Mouse (Mus musculus): ENCODE data around the gene Ell3.
"Not testable (repeated sequence)": the region's sequence is repeated elsewhere in the genome, so short reads cannot be mapped to it uniquely, and the experiment has no call there.

Ell3 gene

DNA sequence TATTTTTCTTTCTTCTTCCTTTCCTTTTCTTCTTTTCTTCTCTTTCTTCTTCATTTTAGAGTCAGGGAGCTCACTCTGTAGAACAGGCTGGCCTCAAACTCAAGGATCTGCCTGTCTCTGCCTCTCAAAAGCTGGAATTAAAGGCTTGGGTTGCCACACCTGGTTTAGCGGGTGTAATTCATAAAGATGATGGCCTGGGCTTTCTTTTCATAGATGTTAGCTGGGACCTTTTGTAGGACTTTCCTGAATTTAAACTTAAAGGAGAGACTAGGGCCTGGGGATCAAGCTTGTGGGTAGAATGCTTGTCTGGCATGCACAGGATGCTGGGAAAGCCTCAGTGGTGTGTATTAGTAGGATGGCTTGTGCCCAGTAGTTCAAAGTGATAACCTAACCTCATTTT, at the start of gene Ell3:
Gene Ell3 (minus strand): TSS at position 101 of the 400 bp plus-strand sequence.
- no peak for DNase-seq

GRCm38 (mm10) chr2:121484403-121484802, 40.3 kb upstream of the Ell3 start:
- not testable (repeated sequence) for DNase-seq

DNA sequence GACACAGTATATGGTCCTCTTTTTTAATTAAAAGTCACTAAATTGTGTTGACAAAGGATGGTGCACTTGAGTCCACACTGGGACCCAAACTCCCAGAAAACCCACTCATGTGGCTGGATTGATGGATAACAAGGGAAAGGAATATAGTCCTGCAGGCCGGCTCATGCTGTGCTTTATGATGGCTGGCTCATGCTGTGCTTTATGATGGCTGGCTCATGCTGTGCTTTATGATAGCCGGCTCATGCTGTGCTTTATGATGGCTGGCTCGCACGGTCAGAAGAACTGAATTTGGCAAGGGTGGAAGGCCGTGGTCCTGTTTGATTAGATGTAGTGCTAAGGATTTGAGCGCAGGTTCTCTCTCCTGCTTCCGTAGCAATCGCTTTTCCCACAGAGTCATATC, 39.5 kb upstream of the Ell3 start:
- DNase-seq, result no peak

GRCm38 (mm10) chr2:121480916-121481315, 36.8 kb upstream of the Ell3 start:
- not testable (repeated sequence) for DNase-seq

GRCm38 (mm10) chr2:121480498-121480897, 36.4 kb upstream of the Ell3 start:
- DNase-seq, result peak; percentile 43

DNA sequence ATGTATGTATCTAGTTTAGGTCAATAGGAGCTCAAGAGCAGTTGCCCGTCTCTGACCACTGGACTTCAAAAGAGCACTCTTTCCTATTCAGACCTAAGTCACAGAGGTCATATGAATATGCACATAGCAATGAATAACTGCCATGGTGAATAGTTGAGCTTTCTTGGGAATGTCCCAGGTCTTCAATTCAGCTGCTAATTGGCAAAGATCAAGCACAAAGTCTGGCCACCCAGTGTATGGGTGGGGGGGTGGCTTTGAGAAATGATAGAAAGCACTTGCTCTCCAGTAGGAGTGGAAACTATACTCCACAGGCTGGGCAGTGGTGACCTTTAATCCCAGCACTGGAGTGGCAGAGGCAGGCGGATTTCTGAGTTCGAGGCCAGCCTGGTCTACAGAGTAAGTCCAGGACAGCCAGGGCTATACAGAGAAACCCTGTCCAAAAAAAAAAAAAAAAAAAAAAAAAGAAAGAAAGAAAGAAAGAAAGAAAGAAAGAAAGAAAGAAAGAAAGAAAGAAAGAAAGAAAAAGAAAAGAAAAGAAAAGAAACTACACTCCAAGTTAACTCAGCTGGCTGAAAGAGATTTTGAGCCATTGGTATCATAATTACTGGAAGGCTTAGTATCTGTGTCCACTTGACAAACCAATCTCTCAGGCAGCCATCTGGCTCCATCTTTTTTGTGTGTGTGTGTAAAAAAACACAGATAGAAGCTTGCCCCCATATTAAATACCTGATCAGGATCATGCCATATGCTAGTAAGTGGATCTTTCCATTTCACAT, 33.6 kb upstream of the Ell3 start:
- DNase-seq, result no peak

DNA sequence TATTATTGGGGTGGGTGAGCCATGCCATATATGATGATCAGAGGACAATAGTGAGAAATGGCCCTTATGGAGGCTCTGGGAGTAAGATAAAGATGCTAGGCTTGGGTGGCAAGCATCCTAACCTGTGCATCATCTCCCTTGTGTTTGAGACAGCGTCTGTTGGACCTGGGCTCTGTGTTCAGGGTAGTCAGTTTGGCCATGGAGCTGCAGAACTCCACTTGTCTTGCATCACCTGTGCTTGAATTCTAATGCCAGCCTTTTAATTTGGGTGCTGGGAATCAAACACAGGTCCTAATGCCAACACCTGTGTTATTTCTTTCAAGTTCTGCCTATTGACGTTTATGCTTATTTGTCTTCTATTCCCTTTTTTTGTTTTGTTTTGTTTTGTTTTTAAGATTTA, 31.2 kb upstream of the Ell3 start:
- DNase-seq, result not testable (repeated sequence)

DNA sequence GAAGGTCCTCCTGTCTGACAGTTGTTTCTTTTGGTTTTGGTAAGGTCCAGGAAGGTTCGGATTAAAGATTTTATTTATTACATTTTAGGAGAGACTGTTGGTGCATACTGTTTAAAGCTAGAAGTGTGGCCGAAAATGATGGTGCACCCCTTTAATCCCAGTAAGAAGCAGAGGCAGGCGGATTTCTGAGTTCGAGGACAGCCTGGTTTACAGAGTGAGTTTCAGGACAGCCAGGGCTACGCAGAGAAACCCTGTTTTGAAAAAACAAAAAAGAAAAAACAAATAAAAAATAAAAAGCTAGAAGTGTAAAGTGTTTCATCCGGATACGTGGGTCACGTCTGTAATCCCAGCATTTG, 30.1 kb upstream of the Ell3 start:
- no peak for DNase-seq

- peak; percentile 95 for DNase-seq
Observed at GRCm38 (mm10) chr2:121473301-121474179, 29.5 kb upstream of the Ell3 start, which contains the start of gene Mfap1b. Gene Mfap1b (minus strand): TSS chr2:121474067.

DNA sequence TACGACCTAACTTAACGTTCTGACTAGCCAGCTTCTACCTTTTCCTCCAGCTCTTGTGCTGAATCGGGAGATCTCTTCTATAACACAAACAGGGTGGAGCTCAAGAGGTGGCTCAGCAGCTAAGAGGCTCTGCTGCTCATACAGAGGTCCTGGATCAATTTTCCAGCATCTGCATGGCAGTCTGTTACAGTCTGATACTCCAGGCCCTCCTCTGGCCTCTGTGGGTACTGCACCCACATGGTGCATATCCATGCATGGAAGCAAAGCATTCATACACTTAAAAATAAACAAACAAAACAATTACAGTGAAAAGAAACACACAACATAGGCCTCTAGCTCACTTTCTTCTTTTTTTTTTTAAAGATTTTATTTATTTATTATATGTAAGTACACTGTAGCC, 28.7 kb upstream of the Ell3 start:
- DNase-seq, result not testable (repeated sequence)

- DNase-seq, result not testable (repeated sequence)
Observed at GRCm38 (mm10) chr2:121468982-121469381, 24.9 kb upstream of the Ell3 start.

DNA sequence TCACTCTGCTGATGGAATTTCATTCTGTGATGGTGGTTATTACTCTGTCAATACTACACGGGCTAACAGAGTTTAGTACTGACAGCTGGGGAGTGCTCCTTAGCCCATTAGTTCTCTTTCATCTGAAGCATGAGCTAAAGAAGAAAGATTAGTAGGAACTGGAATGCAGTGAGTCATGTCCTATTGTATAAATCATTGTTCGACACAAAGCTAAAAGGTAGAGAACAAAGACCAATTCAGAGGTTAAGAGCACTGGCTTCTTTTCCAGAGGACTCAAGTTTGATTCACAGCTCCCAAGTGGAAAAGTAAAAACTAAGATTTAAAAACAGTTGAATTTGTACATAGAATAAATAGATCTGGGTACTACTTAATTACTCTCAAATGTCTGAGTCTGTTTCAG, 16.0 kb upstream of the Ell3 start:
- DNase-seq, result no peak

GRCm38 (mm10) chr2:121456692-121457642, 12.9 kb upstream of the Ell3 start, which contains the start of gene Serinc4:
Gene Serinc4 (minus strand): TSS chr2:121456781.
- peak; percentile 92 for DNase-seq

DNA sequence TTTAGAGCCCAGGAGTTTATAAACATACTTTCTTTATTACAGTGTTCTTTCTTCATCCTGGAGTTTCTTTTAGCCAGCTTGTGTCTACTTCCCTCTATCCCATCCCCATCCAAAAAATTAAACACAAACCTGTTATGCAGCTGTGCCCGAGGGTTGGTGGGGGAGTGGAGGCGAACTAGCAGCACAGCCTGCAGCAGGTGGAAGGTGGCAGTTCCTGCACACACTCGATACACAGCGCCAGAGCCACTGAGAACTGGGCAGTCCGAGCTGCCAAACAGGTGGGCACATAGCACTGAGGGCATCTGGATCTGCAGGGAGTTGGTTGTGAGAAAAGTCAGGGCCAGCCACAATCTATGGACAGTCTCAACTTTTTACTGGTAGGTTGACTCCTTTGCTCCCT, 11.5 kb upstream of the Ell3 start:
- DNase-seq, result no peak

DNA sequence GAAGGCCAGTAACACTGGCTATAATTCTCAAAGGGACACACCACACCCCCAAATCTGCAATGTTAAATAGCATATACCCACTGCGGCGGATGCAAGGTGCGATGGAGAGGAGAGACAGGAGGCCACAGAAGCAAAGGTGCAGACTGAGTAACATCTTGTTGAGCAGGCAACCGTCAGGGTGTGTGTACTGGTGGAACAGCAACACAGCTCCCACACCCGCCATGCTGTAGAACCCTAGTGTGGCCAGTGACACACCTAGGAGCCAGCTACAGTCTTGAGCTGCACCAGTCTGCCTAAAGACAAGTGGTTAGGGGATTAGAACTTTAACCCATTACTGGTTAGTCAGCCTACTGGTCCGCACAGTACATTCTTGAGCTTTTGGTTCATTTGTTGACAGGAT, 9.8 kb upstream of the Ell3 start:
- no peak for DNase-seq

GRCm38 (mm10) chr2:121452990-121453389, 8.9 kb upstream of the Ell3 start, which contains the start of gene Hypk:
Gene Hypk (plus strand): TSS chr2:121453290.
- DNase-seq, result no peak

DNA sequence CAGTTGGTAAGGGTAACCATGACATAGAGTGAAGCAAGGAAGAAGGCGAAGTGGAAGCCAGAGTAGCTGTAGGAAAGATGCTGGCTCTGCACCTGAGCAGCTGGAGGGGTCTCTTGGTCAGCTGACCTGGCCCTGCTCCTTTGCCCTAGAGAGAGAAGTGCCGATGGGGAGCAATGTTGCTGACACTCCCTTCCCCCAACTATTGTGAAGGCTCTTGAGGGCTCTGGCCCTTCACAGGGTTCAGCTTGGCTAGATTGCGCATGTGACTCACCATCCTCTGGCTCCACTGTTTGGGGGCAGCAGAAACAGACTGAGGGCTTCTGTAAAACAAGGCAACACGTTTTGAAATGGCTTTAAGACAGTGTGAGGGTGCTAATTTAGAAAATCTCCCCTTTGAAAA, 8.3 kb upstream of the Ell3 start:
- DNase-seq, result no peak

GRCm38 (mm10) chr2:121450093-121450492, 6.0 kb upstream of the Ell3 start:
- peak; percentile 15 for DNase-seq

DNA sequence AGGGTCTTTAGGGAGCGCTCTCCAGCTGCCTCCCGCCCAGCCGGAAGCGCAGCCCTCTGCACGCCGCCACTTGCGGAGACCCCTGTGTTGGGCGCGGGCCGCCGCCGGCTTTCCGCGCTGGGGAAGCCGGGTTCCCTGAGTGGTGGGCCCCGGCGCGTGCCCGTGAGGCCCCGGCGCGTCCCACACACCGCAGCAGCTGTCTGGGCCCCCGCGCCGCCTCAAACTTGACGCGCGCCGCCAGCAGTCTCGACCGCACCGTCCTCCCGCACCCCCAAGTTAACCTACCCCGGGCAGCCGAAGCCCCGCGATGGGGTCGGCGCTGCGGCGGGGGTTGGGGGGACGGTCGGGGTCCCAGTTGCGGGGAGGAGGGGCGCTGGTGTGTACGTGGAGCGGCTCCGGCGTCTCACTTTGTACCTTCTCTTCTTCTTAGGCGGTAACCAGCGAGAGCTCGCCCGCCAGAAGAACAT, 5.5 kb upstream of the Ell3 start:
- no peak for DNase-seq

DNA sequence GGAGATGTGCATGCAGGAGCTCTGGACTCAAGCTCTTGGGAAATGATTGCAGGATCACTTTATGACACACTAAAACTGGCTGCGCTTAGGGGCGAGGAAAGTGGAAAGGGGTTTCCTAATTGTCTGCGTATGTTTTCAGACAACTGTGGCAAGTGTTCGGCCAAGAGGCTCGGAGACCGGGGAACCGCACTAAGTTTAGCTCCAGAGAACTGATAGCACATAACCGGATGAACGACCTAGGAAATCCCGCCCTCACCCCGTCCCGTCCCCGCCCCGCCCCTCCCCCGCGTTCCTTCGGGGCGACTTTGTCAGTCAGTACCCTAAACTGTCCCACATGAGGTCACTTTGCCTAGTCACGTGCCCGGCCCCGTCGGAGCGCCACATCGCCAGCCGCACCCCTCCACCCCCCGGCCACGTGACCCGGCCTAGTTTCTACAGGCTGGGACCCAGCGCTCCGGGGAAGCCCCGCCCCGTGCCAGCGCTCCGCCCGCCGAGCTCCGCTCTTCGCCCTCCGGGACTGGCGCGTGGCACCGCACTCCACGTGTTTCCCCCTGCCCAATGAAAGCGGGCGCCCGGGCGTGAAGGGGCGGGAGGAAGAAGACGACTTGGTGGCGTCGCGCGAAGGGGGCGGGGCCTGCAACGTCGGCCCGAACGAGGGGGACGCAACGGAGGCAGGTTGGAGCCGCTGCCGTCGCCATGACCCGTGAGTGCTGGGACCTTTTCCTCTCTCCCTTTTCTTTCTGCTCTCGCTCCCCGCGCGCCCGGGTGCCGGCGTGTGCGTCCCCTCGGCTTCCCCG, 4.9 kb upstream of the Ell3 start, which contains the start of gene Serf2:
Gene Serf2 (plus strand): TSS at position 457 of the 797 bp plus-strand sequence.
- peak; percentile 99 for DNase-seq

GRCm38 (mm10) chr2:121448136-121448535, 4.1 kb upstream of the Ell3 start:
- peak; percentile 35 for DNase-seq

DNA sequence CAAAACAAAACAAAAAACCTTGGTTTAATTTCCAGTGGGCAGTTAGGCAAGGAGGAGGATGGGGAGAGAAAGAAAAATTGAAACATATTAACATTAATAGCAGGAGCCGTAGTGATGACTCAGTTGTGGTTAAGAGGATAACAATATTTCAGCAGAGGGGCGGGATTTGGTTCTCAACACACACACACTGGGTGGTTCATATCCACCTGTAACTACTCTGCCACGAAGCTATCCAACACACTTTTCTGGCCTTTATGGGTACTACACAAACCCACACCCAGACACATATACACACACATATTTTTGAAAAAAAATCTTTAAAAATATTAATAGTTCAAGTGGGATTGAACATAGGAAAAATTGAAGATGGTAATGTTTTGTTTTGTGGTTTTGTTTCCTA, 2.9 kb upstream of the Ell3 start:
- DNase-seq, result no peak

Data from retina, postnatal 1 day (tissue).